Comparison of ENCODE assay signal across 17 mouse cellular contexts in genomic region chr10:89482142-89482681, GRCm38 (mm10). TPM values are rescaled to one million over a fixed set of nuclear protein-coding genes. Genes with fewer than 3 reads are reported as not detected.
DNase-seq lines count a peak whose midpoint lies in the region; ATAC-seq lines count a peak whose summit lies in the region.
"Had no signal": no experiment of that assay in that cellular context is flagged by ENCODE, and none has a peak within 500 bp of the region (broad histone marks: within the 10 kb centered on the region; RNA-seq: fewer than 3 reads in every experiment).

No protein-coding gene starts in this region.

- no peak overlapping the region for H3K4me3 ChIP-seq in forebrain, embryonic 13.5 days
- no peak overlapping the region for H3K4me3 ChIP-seq in forebrain, embryonic 16.5 days (replicated peaks; ENCODE audit: low read length)
- no peak overlapping the region for H3K4me3 ChIP-seq in hindbrain, embryonic 12.5 days
- H3K4me3 ChIP-seq in midbrain, embryonic 13.5 days (replicated peaks), result no peak overlapping the region
- H3K4me3 ChIP-seq: limb, embryonic 10.5 days had no signal

- peak overlapping the region; percentile 17 for H3K4me2 ChIP-seq in forebrain, embryonic 13.5 days
- H3K4me2 ChIP-seq in forebrain, embryonic 16.5 days (ENCODE audit: low read length), result no peak overlapping the region
- peak overlapping the region; percentile 17; the same call in 1 of the 2 replicates for H3K4me2 ChIP-seq in hindbrain, embryonic 12.5 days (replicated peaks)
- H3K4me2 ChIP-seq in midbrain, embryonic 13.5 days (replicated peaks), result peak overlapping the region; percentile 31
- H3K4me2 ChIP-seq: heart, embryonic 11.5 days had no signal

- 18% methylated on average over 10 of the region's 10 CpGs for WGBS in forebrain, embryonic 13.5 days
- 16% methylated on average over 10 of the region's 10 CpGs for WGBS in forebrain, embryonic 16.5 days
- 29% methylated on average over 10 of the region's 10 CpGs for WGBS in hindbrain, embryonic 12.5 days
- 15% methylated on average over 10 of the region's 10 CpGs for WGBS in midbrain, embryonic 13.5 days

- no peaks in the 10 kb centered on the region for H3K36me3 ChIP-seq in forebrain, embryonic 13.5 days (ENCODE audit: poor library complexity, severe bottlenecking)
- no peaks in the 10 kb centered on the region for H3K36me3 ChIP-seq in forebrain, embryonic 16.5 days (ENCODE audit: control insufficient read depth, insufficient read depth)
- no peaks in the 10 kb centered on the region for H3K36me3 ChIP-seq in hindbrain, embryonic 12.5 days
- H3K36me3 ChIP-seq in midbrain, embryonic 13.5 days, result no peaks in the 10 kb centered on the region
- H3K36me3 ChIP-seq: limb, embryonic 10.5 days had no signal

- H3K9ac ChIP-seq in forebrain, embryonic 13.5 days, result no peak overlapping the region
- no peak overlapping the region for H3K9ac ChIP-seq in forebrain, embryonic 16.5 days (replicated peaks; ENCODE audit: low read depth, low read length)
- no peak overlapping the region for H3K9ac ChIP-seq in hindbrain, embryonic 12.5 days
- H3K9ac ChIP-seq in midbrain, embryonic 13.5 days (replicated peaks), result no peak overlapping the region
- H3K9ac ChIP-seq: liver, embryonic 14.5 days had no signal

- no peak overlapping the region for H3K27ac ChIP-seq in forebrain, embryonic 13.5 days
- H3K27ac ChIP-seq in forebrain, embryonic 16.5 days (ENCODE audit: low read length), result no peak overlapping the region
- H3K27ac ChIP-seq in hindbrain, embryonic 12.5 days, result no peak overlapping the region
- no peak overlapping the region for H3K27ac ChIP-seq in midbrain, embryonic 13.5 days
- H3K27ac ChIP-seq: limb, embryonic 10.5 days; liver, embryonic 14.5 days had no signal

- H3K9me3 ChIP-seq in forebrain, embryonic 13.5 days (replicated peaks), result no peaks in the 10 kb centered on the region
- no peaks in the 10 kb centered on the region for H3K9me3 ChIP-seq in forebrain, embryonic 16.5 days (ENCODE audit: control insufficient read depth, low read length)
- H3K9me3 ChIP-seq in hindbrain, embryonic 12.5 days (replicated peaks), result no peaks in the 10 kb centered on the region
- no peaks in the 10 kb centered on the region for H3K9me3 ChIP-seq in midbrain, embryonic 13.5 days
- H3K9me3 ChIP-seq: limb, embryonic 10.5 days had no signal

- DNase-seq in retina, postnatal 1 day, result peak; percentile 58
- no peak for DNase-seq in gastrocnemius, postnatal 10 days
- DNase-seq in spleen, postnatal 4 days (ENCODE audit: low spot score in 2 of 2), result no peak
- no peak for DNase-seq in cerebellum, adult 11 months
- DNase-seq: adrenal gland, postnatal 14 days; heart, postnatal 36 days; kidney, adult 18-20 months; kidney, postnatal 36 days; layer of hippocampus, postnatal 36 days had no signal

- no peak for ATAC-seq in forebrain, embryonic 13.5 days
- no peak for ATAC-seq in forebrain, embryonic 16.5 days
- ATAC-seq in hindbrain, embryonic 12.5 days (ENCODE audit: low FRiP score), result peak; percentile 44
- peak; percentile 59; the same call in 1 of the 2 replicates for ATAC-seq in midbrain, embryonic 13.5 days

- no peaks in the 10 kb centered on the region for H3K27me3 ChIP-seq in forebrain, embryonic 13.5 days
- no peaks in the 10 kb centered on the region for H3K27me3 ChIP-seq in forebrain, embryonic 16.5 days (replicated peaks; ENCODE audit: control insufficient read depth, insufficient read depth, low read length)
- peaks cover 7% of the 10 kb centered on the region; the same call in 1 of the 2 replicates for H3K27me3 ChIP-seq in hindbrain, embryonic 12.5 days
- H3K27me3 ChIP-seq in midbrain, embryonic 13.5 days, result no peaks in the 10 kb centered on the region

- peaks cover 15% of the 10 kb centered on the region for H3K4me1 ChIP-seq in forebrain, embryonic 13.5 days
- H3K4me1 ChIP-seq in forebrain, embryonic 16.5 days (replicated peaks; ENCODE audit: control insufficient read depth, insufficient read depth, low read length), result peaks cover 5% of the 10 kb centered on the region; the same call in 1 of the 2 replicates
- H3K4me1 ChIP-seq in hindbrain, embryonic 12.5 days, result 0 out of 2 replicates have a peak, but pooled peaks cover 7% of the 10 kb centered on the region
- peaks cover 13% of the 10 kb centered on the region for H3K4me1 ChIP-seq in midbrain, embryonic 13.5 days (replicated peaks)
- H3K4me1 ChIP-seq: limb, embryonic 10.5 days had no signal

RNA-seq across cellular contexts. Expression of gene Gas2l3, which starts 38.4 kb away (rescaled TPM):
- polyA plus RNA-seq in forebrain, embryonic 13.5 days (2015; fragmentation: Nextera tagmentation; extraction: Ambion mirVana), result 18.6 and 19.7 TPM in 2 replicates
- 10.2 and 12.0 TPM in 2 replicates for polyA plus RNA-seq in forebrain, embryonic 16.5 days (2015; fragmentation: Nextera tagmentation; extraction: Ambion mirVana)
- 9.6 and 10.8 TPM in 2 replicates for polyA plus RNA-seq in hindbrain, embryonic 12.5 days (2016; fragmentation: Nextera tagmentation; extraction: Ambion mirVana)
- 6.8 and 7.3 TPM in 2 replicates for polyA plus RNA-seq in midbrain, embryonic 13.5 days (2015; fragmentation: Nextera tagmentation; extraction: Ambion mirVana)
- 10 to 100 TPM in 1 of 2 experiments, 1 to 10 TPM in 1; 10.0 to 13.8 TPM for total RNA-seq in gastrocnemius, postnatal 10 days (2021)

RNA-seq across cellular contexts. Expression of gene Nr1h4, which starts 51.2 kb away (rescaled TPM):
- 0.10 TPM in 1 of 2 replicates, not detected in the other for polyA plus RNA-seq in forebrain, embryonic 13.5 days (2015; fragmentation: Nextera tagmentation; extraction: Ambion mirVana)
- polyA plus RNA-seq in forebrain, embryonic 16.5 days (2015; fragmentation: Nextera tagmentation; extraction: Ambion mirVana), result 0.12 and 0.27 TPM in 2 replicates
- polyA plus RNA-seq in hindbrain, embryonic 12.5 days (2016; fragmentation: Nextera tagmentation; extraction: Ambion mirVana), result not detected in 2 replicates
- polyA plus RNA-seq in midbrain, embryonic 13.5 days (2015; fragmentation: Nextera tagmentation; extraction: Ambion mirVana), result 0.13 TPM in 1 of 2 replicates, not detected in the other
- total RNA-seq in gastrocnemius, postnatal 10 days (2021), result not detected
- total RNA-seq: common myeloid progenitor, adult 5-6 weeks had no signal
- polyA plus RNA-seq: limb, embryonic 10.5 days had no signal

Comparison
In these comparisons a context has a peak if more than half of its experiments do, and no peak if none do; other contexts are left out.
1. ATAC-seq: peak in hindbrain, embryonic 12.5 days (single experiment) and midbrain, embryonic 13.5 days (single experiment); none in forebrain, embryonic 13.5 days (single experiment) and forebrain, embryonic 16.5 days (single experiment).